In the genomic region with DNA sequence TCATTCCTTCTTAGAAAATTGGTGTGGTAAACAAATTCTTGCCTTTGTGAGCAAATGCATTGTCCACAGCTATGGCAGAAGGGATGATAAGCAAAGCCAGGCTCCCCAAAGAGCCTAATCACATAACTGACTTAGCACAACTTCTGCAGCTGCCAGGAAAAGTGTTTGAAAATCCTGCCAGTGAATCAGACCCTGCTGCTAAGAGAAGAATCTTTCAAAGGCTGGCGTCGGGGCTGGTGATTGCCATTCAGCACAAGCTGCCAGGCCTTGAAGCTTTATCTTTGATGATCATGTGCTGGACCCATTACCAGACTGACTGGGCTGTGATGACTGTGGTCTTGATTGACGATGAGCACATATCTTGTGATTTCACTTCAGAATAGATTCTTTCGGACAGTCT, we compare ENCODE assay signal across 26 mouse cellular contexts.
DNase-seq lines count a peak whose midpoint lies in the region; ATAC-seq lines count a peak whose summit lies in the region.
"Had no signal": no experiment of that assay in that cellular context is flagged by ENCODE, and none has a peak within 500 bp of the region (broad histone marks: within the 10 kb centered on the region; RNA-seq: fewer than 3 reads in every experiment).

No protein-coding gene starts in this region.

- 57% methylated on average over 4 of the region's 4 CpGs for whole genome bisulfite sequencing in forebrain, embryonic 14.5 days
- WGBS in forebrain, embryonic 12.5 days, result 74% methylated on average over 4 of the region's 4 CpGs
- WGBS in midbrain, embryonic 13.5 days, result 67% methylated on average over 4 of the region's 4 CpGs
- 86% methylated on average over 4 of the region's 4 CpGs for WGBS in midbrain, embryonic 10.5 days
- WGBS in midbrain, embryonic 16.5 days, result 43% methylated on average over 4 of the region's 4 CpGs
- WGBS in heart, embryonic 11.5 days (ENCODE audit: insufficient replicate concordance), result 67% methylated on average over 4 of the region's 4 CpGs

- no peak overlapping the region for H3K27ac ChIP-seq in forebrain, embryonic 14.5 days (ENCODE audit: low read depth, low read length)
- no peak overlapping the region for H3K27ac ChIP-seq in forebrain, embryonic 12.5 days
- no peak overlapping the region for H3K27ac ChIP-seq in midbrain, embryonic 13.5 days
- no peak overlapping the region for H3K27ac ChIP-seq in midbrain, embryonic 10.5 days (replicated peaks)
- no peak overlapping the region for H3K27ac ChIP-seq in midbrain, embryonic 16.5 days (ENCODE audit: low read length)
- no peak overlapping the region for H3K27ac ChIP-seq in heart, embryonic 11.5 days (ENCODE audit: low read depth, low read length)
- H3K27ac ChIP-seq: embryonic facial prominence, embryonic 12.5 days; hindbrain, embryonic 12.5 days; kidney, postnatal 0 days; limb, embryonic 15.5 days; liver, embryonic 15.5 days; lung, embryonic 15.5 days; stomach, postnatal 0 days had no signal

- H3K4me2 ChIP-seq in forebrain, embryonic 14.5 days (ENCODE audit: low read length), result no peak overlapping the region
- no peak overlapping the region for H3K4me2 ChIP-seq in forebrain, embryonic 12.5 days
- no peak overlapping the region for H3K4me2 ChIP-seq in midbrain, embryonic 13.5 days (replicated peaks)
- H3K4me2 ChIP-seq in midbrain, embryonic 16.5 days (ENCODE audit: low read length), result no peak overlapping the region
- no peak overlapping the region for H3K4me2 ChIP-seq in heart, embryonic 11.5 days
- H3K4me2 ChIP-seq: embryonic facial prominence, embryonic 12.5 days; heart, embryonic 12.5 days; hindbrain, embryonic 12.5 days; limb, embryonic 15.5 days; liver, embryonic 15.5 days; lung, embryonic 15.5 days had no signal

- H3K36me3 ChIP-seq in forebrain, embryonic 14.5 days (ENCODE audit: control insufficient read depth, insufficient read depth, low read length), result no peaks in the 10 kb centered on the region
- no peaks in the 10 kb centered on the region for H3K36me3 ChIP-seq in forebrain, embryonic 12.5 days (replicated peaks)
- no peaks in the 10 kb centered on the region for H3K36me3 ChIP-seq in midbrain, embryonic 13.5 days
- no peaks in the 10 kb centered on the region for H3K36me3 ChIP-seq in midbrain, embryonic 10.5 days
- H3K36me3 ChIP-seq in midbrain, embryonic 16.5 days (ENCODE audit: control insufficient read depth, insufficient read depth, low read length), result no peaks in the 10 kb centered on the region
- H3K36me3 ChIP-seq in heart, embryonic 11.5 days (ENCODE audit: control insufficient read depth, insufficient read depth, low read length), result no peaks in the 10 kb centered on the region
- H3K36me3 ChIP-seq: embryonic facial prominence, embryonic 12.5 days; heart, embryonic 12.5 days; hindbrain, embryonic 12.5 days; limb, embryonic 15.5 days; liver, embryonic 15.5 days; lung, embryonic 15.5 days had no signal

- no peaks in the 10 kb centered on the region for H3K27me3 ChIP-seq in forebrain, embryonic 14.5 days (replicated peaks; ENCODE audit: control insufficient read depth, insufficient read depth, low read length)
- H3K27me3 ChIP-seq in forebrain, embryonic 12.5 days, result no peaks in the 10 kb centered on the region
- no peaks in the 10 kb centered on the region for H3K27me3 ChIP-seq in midbrain, embryonic 13.5 days
- H3K27me3 ChIP-seq in midbrain, embryonic 10.5 days (ENCODE audit: low read depth, poor library complexity, severe bottlenecking), result no peaks in the 10 kb centered on the region
- H3K27me3 ChIP-seq in midbrain, embryonic 16.5 days (ENCODE audit: control insufficient read depth, insufficient read depth, low read depth, low read length), result no peaks in the 10 kb centered on the region
- no peaks in the 10 kb centered on the region for H3K27me3 ChIP-seq in heart, embryonic 11.5 days (ENCODE audit: control insufficient read depth, insufficient read depth, low read length)
- H3K27me3 ChIP-seq: embryonic facial prominence, embryonic 12.5 days; heart, embryonic 12.5 days; hindbrain, embryonic 12.5 days; limb, embryonic 15.5 days; liver, embryonic 15.5 days; lung, embryonic 15.5 days had no signal

- ATAC-seq in forebrain, embryonic 14.5 days, result peak; percentile 67; the same call in 1 of the 2 replicates
- no peak for ATAC-seq in forebrain, embryonic 12.5 days (ENCODE audit: low FRiP score)
- 0 out of 2 replicates have a peak, but pooled peaks have one; percentile 63 for ATAC-seq in midbrain, embryonic 13.5 days
- peak; percentile 81 for ATAC-seq in midbrain, embryonic 16.5 days
- ATAC-seq in heart, embryonic 11.5 days (replicated peaks; ENCODE audit: insufficient number of reproducible peaks, low FRiP score, low TSS enrichment), result no peak
- ATAC-seq: activated CD4-positive, CD25-positive, alpha-beta regulatory T cell, adult 4 months; inflammation-experienced regulatory T-cells, adult 6 months had no signal

- peak; percentile 65 for DNase-seq in forebrain, embryonic 14.5 days (ENCODE audit: low spot score)
- no peak for DNase-seq in midbrain, embryonic 10.5 days (ENCODE audit: low spot score)
- peak; percentile 36 for DNase-seq in brain, embryonic 18.5 days (ENCODE audit: low read depth, low spot score)
- DNase-seq: adrenal gland, adult 8-10 months; B cell, adult 2 months; cerebellum, adult 9-11 months; heart, postnatal 10 days; kidney, adult 18-20 months; layer of hippocampus, adult 9-11 months; lung, postnatal 4 days; thymus, adult 2 months had no signal

- H3K9me3 ChIP-seq in forebrain, embryonic 14.5 days (replicated peaks; ENCODE audit: control insufficient read depth, low read length), result no peaks in the 10 kb centered on the region
- H3K9me3 ChIP-seq in forebrain, embryonic 12.5 days, result no peaks in the 10 kb centered on the region
- no peaks in the 10 kb centered on the region for H3K9me3 ChIP-seq in midbrain, embryonic 13.5 days
- no peaks in the 10 kb centered on the region for H3K9me3 ChIP-seq in midbrain, embryonic 10.5 days (replicated peaks)
- H3K9me3 ChIP-seq in midbrain, embryonic 16.5 days (replicated peaks; ENCODE audit: control insufficient read depth, low read length, poor library complexity, severe bottlenecking), result no peaks in the 10 kb centered on the region
- H3K9me3 ChIP-seq in heart, embryonic 11.5 days (replicated peaks; ENCODE audit: control insufficient read depth, low read length), result no peaks in the 10 kb centered on the region
- H3K9me3 ChIP-seq: embryonic facial prominence, embryonic 12.5 days; hindbrain, embryonic 12.5 days; limb, embryonic 15.5 days; liver, embryonic 15.5 days; lung, embryonic 15.5 days had no signal

- no peak overlapping the region for H3K4me3 ChIP-seq in forebrain, embryonic 14.5 days (ENCODE audit: low read depth, low read length)
- H3K4me3 ChIP-seq in forebrain, embryonic 12.5 days (replicated peaks), result no peak overlapping the region
- no peak overlapping the region for H3K4me3 ChIP-seq in midbrain, embryonic 13.5 days (replicated peaks)
- no peak overlapping the region for H3K4me3 ChIP-seq in midbrain, embryonic 10.5 days
- H3K4me3 ChIP-seq in midbrain, embryonic 16.5 days (ENCODE audit: low read depth, low read length), result no peak overlapping the region
- H3K4me3 ChIP-seq in heart, embryonic 11.5 days (ENCODE audit: low read depth, low read length), result no peak overlapping the region
- H3K4me3 ChIP-seq: embryonic facial prominence, embryonic 12.5 days; erythroblast, embryonic 14.5 days; heart, embryonic 12.5 days; hindbrain, embryonic 12.5 days; limb, embryonic 15.5 days; liver, embryonic 15.5 days; lung, embryonic 15.5 days had no signal

- H3K4me1 ChIP-seq in forebrain, embryonic 14.5 days (ENCODE audit: control insufficient read depth, insufficient read depth, low read length), result no peaks in the 10 kb centered on the region
- H3K4me1 ChIP-seq in forebrain, embryonic 12.5 days, result no peaks in the 10 kb centered on the region
- no peaks in the 10 kb centered on the region for H3K4me1 ChIP-seq in midbrain, embryonic 13.5 days (replicated peaks)
- no peaks in the 10 kb centered on the region for H3K4me1 ChIP-seq in midbrain, embryonic 10.5 days
- no peaks in the 10 kb centered on the region for H3K4me1 ChIP-seq in midbrain, embryonic 16.5 days (ENCODE audit: control insufficient read depth, insufficient read depth, low read length)
- no peaks in the 10 kb centered on the region for H3K4me1 ChIP-seq in heart, embryonic 11.5 days (ENCODE audit: control insufficient read depth, insufficient read depth, low read length)
- H3K4me1 ChIP-seq: embryonic facial prominence, embryonic 12.5 days; heart, embryonic 12.5 days; hindbrain, embryonic 12.5 days; limb, embryonic 15.5 days; liver, embryonic 15.5 days; lung, embryonic 15.5 days had no signal

- no peak overlapping the region for H3K9ac ChIP-seq in forebrain, embryonic 14.5 days (ENCODE audit: low read length)
- no peak overlapping the region for H3K9ac ChIP-seq in forebrain, embryonic 12.5 days
- no peak overlapping the region for H3K9ac ChIP-seq in midbrain, embryonic 13.5 days (replicated peaks)
- H3K9ac ChIP-seq in midbrain, embryonic 16.5 days (ENCODE audit: low read depth, low read length), result no peak overlapping the region
- no peak overlapping the region for H3K9ac ChIP-seq in heart, embryonic 11.5 days (ENCODE audit: low read depth, low read length)
- H3K9ac ChIP-seq: embryonic facial prominence, embryonic 12.5 days; heart, embryonic 12.5 days; hindbrain, embryonic 12.5 days; limb, embryonic 15.5 days; liver, embryonic 15.5 days; lung, embryonic 15.5 days had no signal

Comparison
In these comparisons a context has a peak if more than half of its experiments do, and no peak if none do; other contexts are left out.
1. ATAC-seq: peak in forebrain, embryonic 14.5 days (single experiment), midbrain, embryonic 13.5 days (single experiment) and midbrain, embryonic 16.5 days (single experiment); none in forebrain, embryonic 12.5 days (single experiment) and heart, embryonic 11.5 days (single experiment).